Mouse (Mus musculus) brain, embryonic 14.5 days (tissue): Measurements from ENCODE around the gene Togaram1. TPM values are rescaled to one million over a fixed set of nuclear protein-coding genes. Genes with fewer than 3 reads are reported as not detected.

Experiments used
- DNase-seq: peaks from one replicate; pipeline ENCODE4 v3.0.0-alpha.2; 2011; ENCODE audit warnings: low read depth
- CTCF ChIP-seq: fragments of 200-500 bp; IDR thresholded peaks from 2 replicates; pipeline ENCODE4 v1.5.1; 2012; ENCODE audit warnings: inconsistent platforms, mild to moderate bottlenecking, moderate library complexity, borderline replicate concordance; ENCODE audit not compliant: insufficient read depth, insufficient read length; ENCODE audit errors: extremely low read depth
- POLR2A ChIP-seq: fragments of 200-500 bp; IDR thresholded peaks from 2 replicates; pipeline ENCODE4 v1.6.1; 2012; ENCODE audit warnings: mild to moderate bottlenecking, inconsistent platforms, borderline replicate concordance; ENCODE audit not compliant: poor library complexity, insufficient read depth, insufficient read length, severe bottlenecking; ENCODE audit errors: extremely low read depth
- polyA plus RNA-seq: library from polyadenylated mRNA; depleted of rRNA; stranded (reverse); fragments of >200 nt; gene quantifications from 2 replicates; pipeline ENCODE4 v1.2.3, GENCODE M21; 2012; rRNA removed

Gene Togaram1
- polyA plus RNA-seq, 1 experiment = 14.6 TPM

DNA sequence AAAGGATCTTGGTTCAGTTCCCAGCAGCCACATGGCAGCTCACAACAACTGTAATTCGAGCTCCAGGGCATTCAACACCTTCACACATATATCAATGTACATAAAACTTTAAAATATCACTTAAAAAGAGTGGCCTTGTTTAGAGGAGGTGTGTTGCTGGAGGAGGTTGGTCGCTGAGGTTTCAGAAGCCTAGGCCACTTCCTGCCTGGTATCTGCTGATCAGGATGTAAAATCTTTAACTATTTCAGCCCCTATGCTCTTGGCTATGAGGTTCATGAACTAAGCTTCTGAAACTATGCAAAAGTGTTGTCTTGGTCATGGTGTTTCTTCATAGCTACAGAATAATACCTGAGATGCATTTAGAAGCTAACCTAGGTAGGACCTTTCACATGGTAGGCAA, 99.6 kb downstream of the Togaram1 start:
- no peak for DNase-seq
- no peak for TF ChIP-seq POLR2A
- TF ChIP-seq CTCF = no peak

DNA sequence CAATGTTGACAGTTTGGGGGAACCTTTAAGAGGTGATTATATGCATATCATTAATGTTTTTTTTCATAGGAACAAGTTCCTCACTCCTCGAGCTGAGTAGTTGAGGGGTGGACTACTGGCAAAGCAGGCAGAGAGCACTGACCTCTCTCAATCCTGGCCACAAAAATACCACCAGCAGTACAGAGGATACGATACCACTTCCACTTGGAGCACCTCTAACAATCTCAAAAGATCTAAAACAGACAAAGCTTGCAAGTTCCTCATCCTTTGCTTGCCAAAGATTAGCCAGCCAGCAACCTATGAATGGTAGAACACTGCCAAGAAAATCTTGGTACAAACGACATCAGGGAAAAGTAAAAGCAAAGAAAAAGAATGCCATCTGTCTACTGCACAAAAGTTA, 100.6 kb downstream of the Togaram1 start:
- peak; percentile 13 for DNase-seq
- TF ChIP-seq POLR2A = no peak
- no peak for TF ChIP-seq CTCF

DNA sequence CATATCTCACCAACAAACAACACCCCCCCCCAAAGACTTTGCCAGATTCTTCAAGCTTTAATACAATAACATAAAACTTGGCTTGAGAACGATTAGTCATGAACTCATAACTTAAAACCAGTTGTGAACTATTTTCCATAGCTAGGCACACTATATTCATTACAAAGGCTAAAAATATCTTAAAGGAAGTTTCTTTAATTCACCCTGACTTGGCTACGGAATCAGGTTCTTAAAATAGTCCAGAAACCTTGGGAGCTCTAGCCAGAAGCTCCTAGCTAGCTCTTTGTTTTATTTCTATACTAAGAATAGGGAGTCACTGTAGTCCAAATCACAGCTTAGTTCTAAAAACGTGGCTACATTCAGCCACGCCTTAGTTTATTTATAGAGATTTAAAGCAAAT, 102.8 kb downstream of the Togaram1 start:
- TF ChIP-seq POLR2A (no peak), CTCF (no peak)
- no peak for DNase-seq

Other genes starting within 250 kb of the Togaram1 start
- 9.4 and 9.5 TPM in 2 replicates for gene Gm527, start 47.9 kb upstream of the Togaram1 start, polyA plus RNA-seq
- 12.6 and 14.6 TPM in 2 replicates for gene Klhl28, start 270 bp upstream of the Togaram1 start, polyA plus RNA-seq
- gene Prpf39, start 70.5 kb downstream of the Togaram1 start, polyA plus RNA-seq = 37.6 and 42.2 TPM in 2 replicates
- 257 and 258 TPM in 2 replicates for gene Fkbp3, start 108.2 kb downstream of the Togaram1 start, polyA plus RNA-seq
- gene Fancm, start 109.8 kb downstream of the Togaram1 start, polyA plus RNA-seq = 7.9 and 8.6 TPM in 2 replicates
- 8.7 and 14.3 TPM in 2 replicates for gene Mis18bp1, start 206.8 kb downstream of the Togaram1 start, polyA plus RNA-seq